Mouse (Mus musculus) heart, postnatal 0 days (tissue): Measurements from ENCODE around the gene Polk. TPM values are rescaled to one million over a fixed set of nuclear protein-coding genes. Genes with fewer than 3 reads are reported as not detected.

Experiments used
- ATAC-seq: fragments of 200-750 bp; cut with Nextera tagmentation; 2 replicates; pipeline ENCODE4 v1.8.0; 2017; ENCODE audit warnings: low read depth, moderate number of reproducible peaks, moderate library complexity; ENCODE audit not compliant: insufficient read depth
- DNase-seq: peaks from one replicate; pipeline ENCODE4 v3.0.0-alpha.2; 2016; ENCODE audit warnings: low spot score
- H3K27ac ChIP-seq: fragments of 300-500 bp; sonication (generic); 2 replicates; pipeline ENCODE4 v1.5.1; 2014; ENCODE audit warnings: low read depth, mild to moderate bottlenecking
- H3K27me3 ChIP-seq: fragments of 300-500 bp; sonication (generic); 2 replicates; pipeline ENCODE4 v1.6.1; 2014; ENCODE audit warnings: low read length, mixed read lengths; ENCODE audit not compliant: control insufficient read depth, insufficient read depth
- H3K36me3 ChIP-seq: fragments of 300-500 bp; sonication (generic); replicated peaks from 2 replicates; pipeline ENCODE4 v1.6.1; 2014; ENCODE audit warnings: low read length, mixed read lengths; ENCODE audit not compliant: control insufficient read depth, insufficient read depth
- H3K4me1 ChIP-seq: fragments of 300-500 bp; sonication (generic); 2 replicates; pipeline ENCODE4 v1.6.1; 2014; ENCODE audit warnings: antibody characterized with exemption; ENCODE audit not compliant: control insufficient read depth, insufficient read depth
- H3K4me2 ChIP-seq: fragments of 300-500 bp; sonication (generic); 2 replicates; pipeline ENCODE4 v1.6.1; 2014; ENCODE audit warnings: low read depth, mild to moderate bottlenecking, low read length, moderate library complexity
- H3K4me3 ChIP-seq: fragments of 300-500 bp; sonication (generic); 2 replicates; pipeline ENCODE4 v1.5.1; 2014; ENCODE audit warnings: low read depth, low read length
- H3K9ac ChIP-seq: fragments of 300-500 bp; sonication (generic); replicated peaks from 2 replicates; pipeline ENCODE4 v1.6.1; 2014; ENCODE audit warnings: low read depth, low read length, mixed read lengths
- H3K9me3 ChIP-seq: fragments of 300-500 bp; sonication (generic); replicated peaks from 2 replicates; pipeline ENCODE4 v1.6.1; 2016; ENCODE audit warnings: low read length; ENCODE audit not compliant: control insufficient read depth
- CTCF ChIP-seq: IDR thresholded peaks from 2 replicates; pipeline ENCODE4 v1.5.1; 2016; ENCODE audit warnings: antibody characterized with exemption, control low read depth, low read depth
- EP300 ChIP-seq: IDR thresholded peaks from 2 replicates; pipeline ENCODE4 v1.6.1; 2016; ENCODE audit warnings: antibody characterized with exemption, low read depth
- WGBS: fragments of 180-500 bp; shearing (Covaris S2); extraction: QIAGEN DNeasy Blood & Tissue Kit; methylation state at CpG from one replicate; pipeline ENCODE4 v1.1.7; 2014; 5-methylcytosine and 5-hydroxymethylcytosine counted together
- polyA plus RNA-seq: library from polyadenylated mRNA; unstranded; fragments of >200 nt; fragmentation: Nextera tagmentation; extraction: Ambion mirVana; gene quantifications from 2 replicates; pipeline ENCODE4 v1.2.1, GENCODE M21; 2015
- total RNA-seq: library from RNA; depleted of rRNA; stranded (reverse); fragments of >200 nt; gene quantifications from 2 replicates; pipeline ENCODE4 v1.2.3, GENCODE M21; 2014; ENCODE audit warnings: low replicate concordance

The Polk gene
- total and polyA plus RNA-seq, 2 experiments from 2014 or later = 2.8 to 6.5 TPM

DNA sequence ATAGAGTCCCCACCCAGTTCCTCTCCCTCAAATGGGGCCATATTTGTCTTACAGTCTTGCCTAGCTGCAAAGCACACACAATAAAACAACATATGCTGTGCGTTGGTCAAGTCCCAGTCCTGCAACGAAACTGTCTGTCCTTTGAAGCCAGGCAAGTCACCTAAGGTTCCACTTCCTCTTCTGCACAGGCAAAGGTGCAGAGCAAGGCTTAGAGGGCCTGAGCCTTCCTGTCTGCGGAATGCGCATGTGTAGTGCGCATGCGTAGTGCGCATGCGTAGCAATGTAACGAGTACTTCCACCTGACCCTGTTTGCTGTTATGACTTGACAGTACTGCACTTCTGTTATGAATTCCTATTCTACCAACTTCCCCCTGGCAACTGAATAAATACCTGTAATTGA is 26.1 kb downstream of the Polk start:
- Histone ChIP-seq H3K4me1 (peaks cover 9% of the 10 kb centered on the region; the same call in 1 of the 2 replicates), H3K9me3 (no peaks in the 10 kb centered on the region), H3K27me3 (no peaks in the 10 kb centered on the region), H3K9ac (no peak overlapping the region), H3K27ac (no peak overlapping the region), H3K4me3 (no peak overlapping the region), H3K4me2 (no peak overlapping the region), H3K36me3 (no peaks in the 10 kb centered on the region)
- TF ChIP-seq EP300 (no peak), CTCF (no peak)
- DNase-seq = no peak
- ATAC-seq = no peak
- 96% methylated on average over 9 of the region's 9 CpGs for WGBS

DNA sequence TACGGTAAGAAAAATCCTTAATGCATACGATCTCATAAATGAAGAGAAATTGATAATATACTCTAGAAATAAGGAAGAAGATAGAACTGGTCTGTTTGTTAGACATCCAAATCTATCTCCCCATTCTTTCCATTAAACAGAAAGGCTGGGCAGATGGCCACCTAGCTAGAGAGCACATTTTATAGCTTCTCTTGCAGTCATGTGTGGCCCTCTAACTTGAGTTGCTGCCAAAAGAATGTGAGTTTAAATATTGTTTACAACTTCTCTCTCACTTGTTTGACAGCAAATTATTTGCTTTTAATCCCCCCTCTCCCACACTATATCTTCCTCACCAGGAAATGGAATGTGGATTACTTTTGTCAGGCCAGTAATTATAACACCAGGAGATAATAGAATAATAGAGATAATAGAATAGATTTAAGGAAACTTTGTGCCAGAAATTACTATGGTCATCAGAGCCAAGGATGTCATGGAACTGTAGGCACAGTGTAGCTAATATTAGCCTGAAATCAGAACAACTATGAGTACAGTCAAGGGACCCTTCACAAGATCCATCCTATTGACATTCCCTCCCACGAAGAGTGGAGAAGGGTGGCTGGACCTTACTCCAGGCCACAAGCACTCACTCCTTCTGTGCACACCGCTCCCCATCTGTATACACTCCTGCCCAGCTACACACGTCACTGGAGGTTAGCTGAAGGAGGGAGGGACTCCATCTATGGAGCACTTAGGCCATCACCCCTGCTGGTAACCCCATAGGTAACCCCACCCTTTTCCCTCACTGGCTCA is 28.0 kb downstream of the Polk start:
- H3K27ac ChIP-seq = peak overlapping the region; percentile 9; the same call in 1 of the 2 replicates
- DNase-seq (no peak), ATAC-seq (no peak)
- H3K9me3 ChIP-seq = no peaks in the 10 kb centered on the region
- 69% methylated on average over 5 of the region's 5 CpGs for WGBS
- no peak overlapping the region for H3K4me2 ChIP-seq
- no peak overlapping the region for H3K4me3 ChIP-seq
- H3K9ac ChIP-seq = no peak overlapping the region
- TF ChIP-seq EP300 (no peak), CTCF (no peak)
- H3K4me1 ChIP-seq = peaks cover 11% of the 10 kb centered on the region; the same call in 1 of the 2 replicates
- no peaks in the 10 kb centered on the region for H3K27me3 ChIP-seq
- no peaks in the 10 kb centered on the region for H3K36me3 ChIP-seq

DNA sequence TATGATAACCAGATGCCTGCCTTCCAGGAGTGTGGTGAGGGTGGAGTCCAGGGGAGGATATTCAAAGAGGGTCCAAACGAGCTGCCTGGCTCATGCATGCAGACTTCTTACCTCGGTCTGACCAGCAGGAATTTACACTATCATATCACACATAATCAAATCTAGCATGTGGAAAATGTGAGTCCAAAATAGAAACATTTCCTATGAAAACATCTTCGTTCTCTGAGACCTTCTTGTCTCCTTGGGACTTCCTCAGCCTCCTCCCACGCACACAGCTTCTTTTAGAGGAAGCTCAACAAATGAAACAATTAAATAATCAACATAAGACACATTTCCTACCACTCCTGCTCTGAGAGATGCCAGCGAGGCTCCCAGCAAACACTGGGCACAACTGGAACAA is 30.5 kb downstream of the Polk start:
- Histone ChIP-seq H3K36me3 (no peaks in the 10 kb centered on the region), H3K9ac (no peak overlapping the region), H3K4me2 (no peak overlapping the region), H3K4me1 (peaks cover 11% of the 10 kb centered on the region; the same call in 1 of the 2 replicates), H3K4me3 (no peak overlapping the region), H3K27ac (peak overlapping the region; percentile 75), H3K27me3 (no peaks in the 10 kb centered on the region), H3K9me3 (no peaks in the 10 kb centered on the region)
- TF ChIP-seq EP300 (peak; percentile 81; the same call in 1 of the 2 replicates), CTCF (no peak)
- no peak for ATAC-seq
- peak; percentile 41 for DNase-seq
- 43% methylated on average over 5 of the region's 5 CpGs for WGBS

DNA sequence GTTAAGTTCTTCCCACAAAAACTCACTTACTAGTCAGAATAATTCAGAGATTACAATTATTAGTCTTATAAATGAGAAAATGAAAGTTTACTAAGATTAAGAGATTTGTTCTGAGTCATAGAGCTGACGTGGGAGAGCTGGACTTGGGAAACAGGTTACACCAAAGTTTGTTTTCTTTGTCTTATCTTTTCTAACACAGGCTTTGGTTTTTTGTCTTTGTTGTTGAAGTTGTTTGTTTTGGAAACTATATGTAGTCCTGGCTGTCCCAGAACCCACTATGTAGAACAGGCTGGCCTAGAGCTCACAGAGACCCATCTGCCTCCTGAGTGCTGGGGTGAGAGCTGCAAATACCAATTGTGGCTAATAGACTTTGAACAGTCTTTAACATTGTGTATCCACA is 31.1 kb downstream of the Polk start:
- Histone ChIP-seq H3K9ac (no peak overlapping the region), H3K27ac (peak overlapping the region; percentile 75), H3K27me3 (no peaks in the 10 kb centered on the region), H3K4me2 (peak overlapping the region; percentile 2; the same call in 1 of the 2 replicates), H3K9me3 (no peaks in the 10 kb centered on the region), H3K4me1 (peaks cover 11% of the 10 kb centered on the region; the same call in 1 of the 2 replicates), H3K4me3 (no peak overlapping the region), H3K36me3 (no peaks in the 10 kb centered on the region)
- DNase-seq = no peak
- 77% methylated on average over 1 of the region's 1 CpGs for WGBS
- TF ChIP-seq CTCF (no peak), EP300 (no peak)
- no peak for ATAC-seq

DNA sequence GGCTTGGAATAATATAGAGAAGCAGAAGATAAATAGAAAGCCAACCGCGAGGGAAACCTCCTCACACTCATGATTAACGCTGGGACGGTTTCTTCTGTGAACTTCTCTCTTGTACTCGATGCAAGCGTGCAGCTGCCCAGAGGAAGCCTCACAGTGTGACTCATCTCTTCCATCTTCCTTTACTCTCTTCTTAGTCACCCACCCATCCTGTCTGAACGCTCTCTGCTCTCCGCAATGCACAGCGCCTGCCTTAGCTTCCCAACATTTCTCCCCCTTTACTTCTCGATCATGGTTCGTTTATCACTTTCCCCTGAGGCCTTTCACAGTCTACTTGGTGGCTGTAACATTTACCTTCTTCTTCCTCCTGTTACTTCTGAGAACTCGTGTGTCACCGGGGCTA is 31.7 kb downstream of the Polk start:
- Histone ChIP-seq H3K9ac (no peak overlapping the region), H3K4me3 (no peak overlapping the region), H3K36me3 (no peaks in the 10 kb centered on the region), H3K4me2 (peak overlapping the region; percentile 2; the same call in 1 of the 2 replicates), H3K9me3 (no peaks in the 10 kb centered on the region), H3K27me3 (no peaks in the 10 kb centered on the region), H3K4me1 (peaks cover 11% of the 10 kb centered on the region; the same call in 1 of the 2 replicates), H3K27ac (peak overlapping the region; percentile 75)
- 0 out of 2 replicates have a peak, but pooled peaks have one; percentile 49 for TF ChIP-seq EP300
- TF ChIP-seq CTCF = no peak
- DNase-seq = peak; percentile 59
- 54% methylated on average over 13 of the region's 13 CpGs for WGBS
- peak; percentile 71 for ATAC-seq
